In genomic region chr3:137067336-137067735, GRCm38 (mm10) we compare ENCODE assay signal across 24 mouse cellular contexts.
A peak's percentile ranks its signal among the peaks of the same experiment; 100 is the strongest.
DNase-seq lines count a peak whose midpoint lies in the region; ATAC-seq and TF ChIP-seq lines count a peak whose summit lies in the region.
"Had no signal": no experiment of that assay in that cellular context is flagged by ENCODE, and none has a peak within 500 bp of the region (broad histone marks: within the 10 kb centered on the region; RNA-seq: fewer than 3 reads in every experiment).

No protein-coding gene starts in this region.

- H3K27ac ChIP-seq in hindbrain, postnatal 0 days: no peak overlapping the region
- H3K27ac ChIP-seq in hindbrain, embryonic 16.5 days (ENCODE audit: low read depth, low read length): no peak overlapping the region
- H3K27ac ChIP-seq in lung, postnatal 0 days (ENCODE audit: low read length): no peak overlapping the region
- H3K27ac ChIP-seq: forebrain, embryonic 12.5 days; heart, adult 2 months; heart, embryonic 13.5 days; layer of hippocampus, adult 2 months; limb, embryonic 13.5 days; liver, embryonic 13.5 days; macrophage had no signal

- no peaks in the 10 kb centered on the region for H3K36me3 ChIP-seq in hindbrain, postnatal 0 days (ENCODE audit: insufficient read depth, low read length)
- no peaks in the 10 kb centered on the region for H3K36me3 ChIP-seq in hindbrain, embryonic 16.5 days (ENCODE audit: control insufficient read depth, insufficient read depth, low read length)
- H3K36me3 ChIP-seq in lung, postnatal 0 days (ENCODE audit: insufficient read depth, low read length): no peaks in the 10 kb centered on the region
- H3K36me3 ChIP-seq: forebrain, embryonic 12.5 days; heart, embryonic 13.5 days; limb, embryonic 13.5 days; liver, embryonic 13.5 days had no signal

- no peak for TF ChIP-seq EP300 in lung, postnatal 0 days (IDR thresholded peaks at IDR 0.05)

- H3K9me3 ChIP-seq in hindbrain, postnatal 0 days (ENCODE audit: low read length): no peaks in the 10 kb centered on the region
- no peaks in the 10 kb centered on the region for H3K9me3 ChIP-seq in hindbrain, embryonic 16.5 days (ENCODE audit: control insufficient read depth, low read length)
- no peaks in the 10 kb centered on the region for H3K9me3 ChIP-seq in lung, postnatal 0 days (ENCODE audit: low read length)
- H3K9me3 ChIP-seq: forebrain, embryonic 12.5 days; heart, embryonic 13.5 days; limb, embryonic 13.5 days; liver, embryonic 13.5 days had no signal

- H3K27me3 ChIP-seq in hindbrain, postnatal 0 days (ENCODE audit: insufficient read depth, low read length): no peaks in the 10 kb centered on the region
- no peaks in the 10 kb centered on the region for H3K27me3 ChIP-seq in hindbrain, embryonic 16.5 days (replicated peaks; ENCODE audit: control insufficient read depth, insufficient read depth, low read length)
- H3K27me3 ChIP-seq in lung, postnatal 0 days (replicated peaks; ENCODE audit: insufficient read depth, low read length): no peaks in the 10 kb centered on the region
- H3K27me3 ChIP-seq: forebrain, embryonic 12.5 days; heart, embryonic 13.5 days; limb, embryonic 13.5 days; liver, embryonic 13.5 days had no signal

- no peak for TF ChIP-seq CTCF in hindbrain, postnatal 0 days (IDR thresholded peaks at IDR 0.05; ENCODE audit: low read depth)
- no peak for TF ChIP-seq CTCF in lung, postnatal 0 days (IDR thresholded peaks at IDR 0.05)

- peak; percentile 50 to 56 for DNase-seq in cerebellum, postnatal 10 days
- DNase-seq in cerebellum, postnatal 36 days: no peak
- peak; percentile 59 for DNase-seq in hindbrain, postnatal 0 days (ENCODE audit: low spot score)
- peak; percentile 3 for DNase-seq in lung, postnatal 36 days
- DNase-seq in lung, postnatal 0 days (ENCODE audit: low spot score): no peak
- no peak for DNase-seq in yolk sac, embryonic 10.5 days (ENCODE audit: low spot score)
- DNase-seq: adrenal gland, adult 8-10 months; cerebellum, adult 2 months; heart, postnatal 14 days; kidney, adult 11 months; kidney, postnatal 14 days; liver, embryonic 13.5 days; lung, adult 2 months; right cerebral cortex, postnatal 4 days; thymus, postnatal 25 days had no signal

- no peak overlapping the region for H3K4me2 ChIP-seq in hindbrain, postnatal 0 days (ENCODE audit: low read depth, low read length)
- H3K4me2 ChIP-seq in hindbrain, embryonic 16.5 days (ENCODE audit: low read length): no peak overlapping the region
- H3K4me2 ChIP-seq in lung, postnatal 0 days (replicated peaks; ENCODE audit: low read depth, low read length): no peak overlapping the region
- H3K4me2 ChIP-seq: forebrain, embryonic 12.5 days; heart, embryonic 13.5 days; limb, embryonic 13.5 days; liver, embryonic 13.5 days had no signal

- WGBS in hindbrain, postnatal 0 days: 58% methylated on average over 1 of the region's 1 CpGs
- 64% methylated on average over 1 of the region's 1 CpGs for WGBS in hindbrain, embryonic 16.5 days
- WGBS in lung, postnatal 0 days: 65% methylated on average over 1 of the region's 1 CpGs

- no peak overlapping the region for H3K4me3 ChIP-seq in hindbrain, postnatal 0 days (ENCODE audit: low read length)
- no peak overlapping the region for H3K4me3 ChIP-seq in hindbrain, embryonic 16.5 days (ENCODE audit: low read length)
- H3K4me3 ChIP-seq in lung, postnatal 0 days (ENCODE audit: low read depth, low read length): no peak overlapping the region
- H3K4me3 ChIP-seq: forebrain, embryonic 12.5 days; heart, adult 2 months; heart, embryonic 13.5 days; layer of hippocampus, adult 2 months; limb, embryonic 13.5 days; liver, embryonic 13.5 days had no signal

- no peak overlapping the region for H3K9ac ChIP-seq in hindbrain, postnatal 0 days (replicated peaks; ENCODE audit: low read length)
- H3K9ac ChIP-seq in hindbrain, embryonic 16.5 days (ENCODE audit: low read depth, low read length): no peak overlapping the region
- H3K9ac ChIP-seq in lung, postnatal 0 days (replicated peaks; ENCODE audit: low read depth): no peak overlapping the region
- H3K9ac ChIP-seq: forebrain, embryonic 12.5 days; heart, embryonic 13.5 days; limb, embryonic 13.5 days; liver, embryonic 13.5 days had no signal

- ATAC-seq in hindbrain, postnatal 0 days: no peak
- no peak for ATAC-seq in hindbrain, embryonic 16.5 days
- ATAC-seq in lung, postnatal 0 days: no peak
- ATAC-seq: CD4-positive, CD25-positive, alpha-beta regulatory T cell, adult 4 months; midbrain, embryonic 16.5 days had no signal

- no peaks in the 10 kb centered on the region for H3K4me1 ChIP-seq in hindbrain, postnatal 0 days (ENCODE audit: insufficient read depth, low read length)
- no peaks in the 10 kb centered on the region for H3K4me1 ChIP-seq in hindbrain, embryonic 16.5 days (ENCODE audit: control insufficient read depth, insufficient read depth, low read depth, low read length)
- H3K4me1 ChIP-seq in lung, postnatal 0 days (ENCODE audit: insufficient read depth, low read depth, low read length): no peaks in the 10 kb centered on the region
- H3K4me1 ChIP-seq: forebrain, embryonic 12.5 days; heart, embryonic 13.5 days; limb, embryonic 13.5 days; liver, embryonic 13.5 days had no signal

Comparison
In these comparisons a context has a peak if more than half of its experiments do, and no peak if none do; other contexts are left out.
1. DNase-seq: peak in cerebellum, postnatal 10 days (2 of 2), hindbrain, postnatal 0 days (single experiment) and lung, postnatal 36 days (single experiment); none in cerebellum, postnatal 36 days (0 of 2), lung, postnatal 0 days (single experiment) and yolk sac, embryonic 10.5 days (single experiment).